Mouse (Mus musculus) stomach, postnatal 0 days (tissue): Measurements from ENCODE around the gene Mmp8. TPM values are rescaled to one million over a fixed set of nuclear protein-coding genes. Genes with fewer than 3 reads are reported as not detected.

Experiments used
- ATAC-seq: fragments of 200-750 bp; cut with Nextera tagmentation; 2 replicates; pipeline ENCODE4 v1.8.0; 2017; ENCODE audit not compliant: low FRiP score, low TSS enrichment
- DNase-seq: peaks from one replicate; pipeline ENCODE4 v3.0.0-alpha.2; 2016; ENCODE audit warnings: low spot score
- H3K27ac ChIP-seq: fragments of 300-500 bp; sonication (generic); replicated peaks from 2 replicates; pipeline ENCODE4 v1.5.1; 2014; ENCODE audit warnings: mild to moderate bottlenecking, control low read depth
- H3K27me3 ChIP-seq: fragments of 300-500 bp; sonication (generic); 2 replicates; pipeline ENCODE4 v1.6.1; 2014; ENCODE audit warnings: low read length; ENCODE audit not compliant: control insufficient read depth, insufficient read depth
- H3K36me3 ChIP-seq: fragments of 300-500 bp; sonication (generic); 2 replicates; pipeline ENCODE4 v1.6.1; 2014; ENCODE audit warnings: low read length, mixed read lengths; ENCODE audit not compliant: control insufficient read depth, insufficient read depth
- H3K4me1 ChIP-seq: fragments of 300-500 bp; sonication (generic); replicated peaks from 2 replicates; pipeline ENCODE4 v1.6.1; 2014; ENCODE audit warnings: antibody characterized with exemption; ENCODE audit not compliant: control insufficient read depth, insufficient read depth
- H3K4me2 ChIP-seq: fragments of 300-500 bp; sonication (generic); replicated peaks from 2 replicates; pipeline ENCODE4 v1.6.1; 2014; ENCODE audit warnings: low read depth, mild to moderate bottlenecking, control low read depth, moderate library complexity
- H3K4me3 ChIP-seq: fragments of 300-500 bp; sonication (generic); 2 replicates; pipeline ENCODE4 v1.5.1; 2014; ENCODE audit warnings: low read depth, low read length, control low read depth
- H3K9ac ChIP-seq: fragments of 300-500 bp; sonication (generic); 2 replicates; pipeline ENCODE4 v1.6.1; 2014; ENCODE audit warnings: mild to moderate bottlenecking, low read length, control low read depth, mixed read lengths
- H3K9me3 ChIP-seq: fragments of 300-500 bp; sonication (generic); 2 replicates; pipeline ENCODE4 v1.6.1; 2016; ENCODE audit warnings: low read length; ENCODE audit not compliant: control insufficient read depth
- CTCF ChIP-seq: IDR thresholded peaks from 2 replicates; pipeline ENCODE4 v1.5.1; 2016; ENCODE audit warnings: antibody characterized with exemption, low read depth, mild to moderate bottlenecking, moderate library complexity
- EP300 ChIP-seq: optimal IDR thresholded peaks from 2 replicates; pipeline ENCODE3; 2016; ENCODE audit warnings: antibody characterized with exemption
- WGBS: fragments of 180-500 bp; shearing (Covaris S2); extraction: QIAGEN DNeasy Blood & Tissue Kit; methylation state at CpG from one replicate; pipeline ENCODE4 v1.1.7; 2014; 5-methylcytosine and 5-hydroxymethylcytosine counted together
- polyA plus RNA-seq: library from polyadenylated mRNA; unstranded; fragments of >200 nt; fragmentation: Nextera tagmentation; extraction: Ambion mirVana; gene quantifications from 2 replicates; pipeline ENCODE4 v1.2.1, GENCODE M21; 2015

The Mmp8 gene
- polyA plus RNA-seq = 0.16 TPM in 2 replicates

DNA sequence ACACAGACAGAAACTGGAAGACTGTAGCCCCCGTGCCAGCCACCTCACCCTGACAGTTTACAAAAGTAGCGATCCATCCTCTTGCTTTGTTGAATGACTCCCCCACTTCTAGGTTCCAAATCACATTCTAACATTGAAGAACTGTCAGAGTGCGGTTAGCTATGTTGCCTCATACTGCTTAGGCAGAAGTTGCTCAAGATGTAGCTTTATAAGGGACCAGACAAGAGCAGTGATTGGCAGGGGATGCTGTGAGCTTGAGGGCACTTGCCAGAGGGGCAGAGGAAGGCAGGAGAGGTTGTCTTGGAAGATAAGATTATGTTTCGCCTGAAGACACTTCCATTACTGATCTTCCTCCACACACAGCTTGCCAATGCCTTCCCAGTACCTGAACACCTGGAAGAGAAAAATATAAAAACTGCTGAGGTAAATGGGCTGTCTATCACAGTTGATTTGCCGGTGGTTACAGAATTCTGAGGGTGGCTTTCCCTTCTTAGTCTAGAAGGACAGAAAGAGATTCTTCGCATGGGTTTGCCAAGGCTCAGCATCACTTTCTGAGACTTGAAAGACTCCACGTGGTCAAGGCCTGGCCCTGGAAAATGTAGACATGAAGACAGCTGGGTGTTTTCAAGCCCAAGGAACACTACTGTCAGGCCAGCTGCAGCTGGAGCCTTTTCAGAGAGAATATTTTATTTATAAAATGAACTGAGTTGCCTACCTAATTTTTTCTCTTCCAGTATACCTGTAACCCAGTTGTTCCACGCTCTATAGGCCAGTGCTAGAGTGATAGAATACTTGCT is at the start of gene Mmp8:
Gene Mmp8, plus strand, starts transcription at position 236 of the 797 bp plus-strand sequence.
- Histone ChIP-seq H3K9me3 (no peaks in the 10 kb centered on the region), H3K27me3 (no peaks in the 10 kb centered on the region), H3K27ac (no peak within 1 kb of the TSS), H3K4me2 (no peak within 1 kb of the TSS), H3K4me1 (no peaks in the 10 kb centered on the region), H3K9ac (no peak within 1 kb of the TSS), H3K4me3 (no peak within 1 kb of the TSS), H3K36me3 (no peaks in the 10 kb centered on the region)
- no peak for TF ChIP-seq CTCF
- no peak for TF ChIP-seq EP300
- no peak for ATAC-seq
- WGBS = 63% methylated on average over 8 of the region's 8 CpGs
- DNase-seq = no peak

DNA sequence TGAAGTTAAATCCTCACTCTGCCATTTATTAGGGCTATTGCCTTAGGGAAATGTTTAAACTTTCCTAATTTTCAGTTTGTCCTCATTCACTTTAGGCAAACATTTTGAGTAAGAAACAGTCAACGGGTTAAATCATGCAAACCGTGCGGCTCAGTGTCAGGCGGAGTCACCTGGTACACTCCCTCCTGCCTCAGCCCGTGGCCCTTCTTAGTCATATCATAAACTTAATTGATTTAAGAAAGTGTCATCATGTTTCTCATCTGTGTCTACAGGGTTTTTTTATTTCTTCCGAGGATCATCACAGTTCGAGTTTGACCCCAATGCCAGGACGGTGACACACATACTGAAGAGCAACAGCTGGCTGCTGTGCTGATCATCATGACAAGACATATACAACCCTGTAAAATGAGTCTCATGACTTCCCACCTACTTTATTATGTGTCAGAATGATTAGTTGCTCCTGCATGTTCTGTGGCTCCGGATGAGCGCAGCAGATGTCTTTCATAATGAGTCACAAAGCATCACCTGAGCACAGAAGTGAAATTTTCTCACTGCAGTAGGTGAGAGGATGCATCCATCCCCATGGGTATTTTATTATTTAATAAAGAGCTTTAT is 48.5 kb upstream of the Mmp8 start:
- no peak overlapping the region for H3K27ac ChIP-seq
- ATAC-seq = no peak
- H3K27me3 ChIP-seq = no peaks in the 10 kb centered on the region
- no peaks in the 10 kb centered on the region for H3K4me1 ChIP-seq
- no peak overlapping the region for H3K9ac ChIP-seq
- H3K4me3 ChIP-seq = no peak overlapping the region
- no peak for TF ChIP-seq CTCF
- TF ChIP-seq EP300 = no peak
- H3K36me3 ChIP-seq = no peaks in the 10 kb centered on the region
- no peak overlapping the region for H3K4me2 ChIP-seq
- WGBS = 61% methylated on average over 10 of the region's 10 CpGs
- no peak for DNase-seq
- no peaks in the 10 kb centered on the region for H3K9me3 ChIP-seq

DNA sequence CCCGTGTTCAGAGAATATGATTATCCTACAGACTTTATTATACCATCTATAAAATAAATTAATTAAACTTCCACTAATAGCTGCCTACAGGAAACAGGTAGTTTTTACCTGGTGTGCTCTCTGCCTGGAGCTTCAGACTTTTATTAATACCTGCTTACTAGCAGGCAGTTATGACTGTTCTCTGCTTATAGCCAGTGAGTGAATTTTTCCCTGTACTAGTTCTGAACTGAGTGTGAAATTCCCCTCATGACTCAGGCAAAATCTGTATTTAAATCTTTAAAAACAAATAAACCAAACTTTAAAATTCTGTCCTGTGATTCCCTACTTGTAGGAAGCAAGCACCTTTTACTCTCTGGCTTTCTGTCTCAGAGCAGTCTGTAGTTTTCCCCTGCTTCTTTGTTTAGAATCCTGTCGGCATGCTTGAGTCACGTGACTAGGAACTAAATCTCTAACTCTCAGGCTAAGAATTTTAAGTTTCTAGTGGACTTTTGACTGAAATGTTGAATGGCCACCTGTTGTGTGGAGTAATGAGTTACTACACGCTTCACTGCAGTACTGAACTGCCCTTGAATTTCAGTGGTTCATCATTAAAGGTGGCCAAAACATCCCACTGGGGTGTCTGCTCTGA is 40.2 kb upstream of the Mmp8 start:
- TF ChIP-seq CTCF (no peak), EP300 (no peak)
- no peak overlapping the region for H3K27ac ChIP-seq
- no peaks in the 10 kb centered on the region for H3K4me1 ChIP-seq
- no peak overlapping the region for H3K9ac ChIP-seq
- no peak overlapping the region for H3K4me3 ChIP-seq
- ATAC-seq (no peak), DNase-seq (no peak)
- H3K27me3 ChIP-seq = no peaks in the 10 kb centered on the region
- no peaks in the 10 kb centered on the region for H3K9me3 ChIP-seq
- WGBS = 46% methylated on average over 4 of the region's 4 CpGs
- no peaks in the 10 kb centered on the region for H3K36me3 ChIP-seq
- no peak overlapping the region for H3K4me2 ChIP-seq

DNA sequence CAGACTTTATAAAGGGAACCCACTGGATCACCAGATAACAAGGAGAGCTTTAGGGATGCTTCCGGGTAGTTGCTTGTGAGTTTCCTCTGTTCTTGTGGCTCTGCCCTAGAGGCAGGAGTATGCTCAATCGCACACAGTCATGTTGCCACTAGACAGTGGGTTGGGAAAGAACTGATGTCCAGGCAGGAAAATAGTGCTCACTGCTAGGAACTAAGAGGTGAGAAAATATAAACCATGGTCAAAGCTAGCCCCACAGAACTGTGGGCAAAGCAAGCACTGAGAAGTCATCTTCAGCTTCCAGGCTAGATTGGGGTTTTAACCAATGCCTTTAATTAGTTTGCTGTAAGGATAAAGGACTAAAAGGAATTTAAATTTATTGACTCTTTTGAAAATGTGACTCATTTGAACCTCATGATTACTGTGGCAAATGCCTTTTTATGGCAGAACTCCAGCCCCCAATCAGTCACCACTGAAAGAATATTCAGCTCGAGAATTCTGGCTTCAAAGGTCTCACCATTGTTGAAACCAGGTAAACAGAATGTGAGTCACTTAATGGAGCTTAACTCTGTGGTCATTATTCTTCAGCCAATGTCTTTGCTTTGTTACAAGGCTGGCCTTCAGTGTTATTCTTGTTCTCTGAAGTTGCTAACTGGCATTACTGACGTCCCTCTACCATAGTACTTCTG is 31.9 kb upstream of the Mmp8 start:
- TF ChIP-seq EP300 (no peak), CTCF (no peak)
- Histone ChIP-seq H3K9ac (no peak overlapping the region), H3K27ac (no peak overlapping the region), H3K27me3 (no peaks in the 10 kb centered on the region), H3K36me3 (no peaks in the 10 kb centered on the region), H3K9me3 (no peaks in the 10 kb centered on the region), H3K4me3 (no peak overlapping the region), H3K4me2 (no peak overlapping the region), H3K4me1 (no peaks in the 10 kb centered on the region)
- ATAC-seq = no peak
- 54% methylated on average over 4 of the region's 4 CpGs for WGBS
- DNase-seq = no peak

DNA sequence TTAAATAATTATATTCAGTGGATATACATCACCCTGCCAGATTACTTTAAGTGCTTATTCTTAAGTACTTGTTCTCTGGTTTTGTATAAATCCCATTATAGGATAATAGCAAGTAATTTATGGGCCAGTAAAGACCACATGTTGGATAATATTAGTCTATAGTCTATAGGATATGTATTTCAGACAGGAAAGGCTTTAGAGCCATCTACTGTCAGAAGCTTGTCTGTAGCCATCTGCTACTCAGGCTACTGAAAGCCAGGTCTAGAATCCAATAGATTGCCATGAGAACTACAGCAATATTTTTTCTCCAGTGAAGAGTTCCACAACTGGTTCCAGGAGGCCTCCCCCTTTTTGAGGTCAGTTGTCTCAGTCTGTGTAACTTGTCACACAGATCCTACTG is 15.5 kb upstream of the Mmp8 start:
- H3K9ac ChIP-seq = no peak overlapping the region
- no peaks in the 10 kb centered on the region for H3K36me3 ChIP-seq
- H3K4me1 ChIP-seq = no peaks in the 10 kb centered on the region
- no peak overlapping the region for H3K4me2 ChIP-seq
- ATAC-seq = no peak
- DNase-seq = no peak
- no peaks in the 10 kb centered on the region for H3K27me3 ChIP-seq
- TF ChIP-seq EP300 (no peak), CTCF (no peak)
- H3K9me3 ChIP-seq = no peaks in the 10 kb centered on the region
- no peak overlapping the region for H3K27ac ChIP-seq
- no peak overlapping the region for H3K4me3 ChIP-seq
